Mouse (Mus musculus) brain, embryonic 14.5 days (tissue): Measurements from ENCODE around the gene Dgkh. TPM values are rescaled to one million over a fixed set of nuclear protein-coding genes. Genes with fewer than 3 reads are reported as not detected.

Experiments
- DNase-seq: peaks from one replicate; pipeline ENCODE4 v3.0.0-alpha.2; 2011; ENCODE audit warnings: low read depth
- CTCF ChIP-seq: fragments of 200-500 bp; IDR thresholded peaks from 2 replicates; pipeline ENCODE4 v1.5.1; 2012; ENCODE audit warnings: inconsistent platforms, mild to moderate bottlenecking, moderate library complexity, borderline replicate concordance; ENCODE audit not compliant: insufficient read depth, insufficient read length; ENCODE audit errors: extremely low read depth
- POLR2A ChIP-seq: fragments of 200-500 bp; IDR thresholded peaks from 2 replicates; pipeline ENCODE4 v1.6.1; 2012; ENCODE audit warnings: mild to moderate bottlenecking, inconsistent platforms, borderline replicate concordance; ENCODE audit not compliant: poor library complexity, insufficient read depth, insufficient read length, severe bottlenecking; ENCODE audit errors: extremely low read depth
- polyA plus RNA-seq: library from polyadenylated mRNA; depleted of rRNA; stranded (reverse); fragments of >200 nt; gene quantifications from 2 replicates; pipeline ENCODE4 v1.2.3, GENCODE M21; 2012

Dgkh gene
- polyA plus RNA-seq, 1 experiment: 4.9 TPM

DNA sequence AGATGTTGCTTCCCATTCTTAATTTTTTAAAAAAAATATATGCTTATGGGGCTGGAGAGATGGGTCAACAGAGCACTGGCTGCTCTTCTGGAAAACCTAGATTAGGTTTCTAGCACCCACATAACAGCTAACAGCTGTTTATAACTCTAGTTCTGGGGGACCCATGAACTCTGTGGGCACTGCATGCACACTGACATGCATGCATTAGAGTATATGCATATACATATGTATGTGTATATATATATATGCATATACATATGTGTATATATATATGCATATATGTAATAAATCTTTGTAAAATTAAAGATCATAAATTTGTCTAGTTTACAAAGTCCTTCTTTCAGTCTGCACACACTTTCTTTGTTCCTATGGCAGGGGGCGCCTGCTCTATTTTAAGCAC, 192.8 kb downstream of the Dgkh start:
- TF ChIP-seq POLR2A: no peak
- no peak for DNase-seq

DNA sequence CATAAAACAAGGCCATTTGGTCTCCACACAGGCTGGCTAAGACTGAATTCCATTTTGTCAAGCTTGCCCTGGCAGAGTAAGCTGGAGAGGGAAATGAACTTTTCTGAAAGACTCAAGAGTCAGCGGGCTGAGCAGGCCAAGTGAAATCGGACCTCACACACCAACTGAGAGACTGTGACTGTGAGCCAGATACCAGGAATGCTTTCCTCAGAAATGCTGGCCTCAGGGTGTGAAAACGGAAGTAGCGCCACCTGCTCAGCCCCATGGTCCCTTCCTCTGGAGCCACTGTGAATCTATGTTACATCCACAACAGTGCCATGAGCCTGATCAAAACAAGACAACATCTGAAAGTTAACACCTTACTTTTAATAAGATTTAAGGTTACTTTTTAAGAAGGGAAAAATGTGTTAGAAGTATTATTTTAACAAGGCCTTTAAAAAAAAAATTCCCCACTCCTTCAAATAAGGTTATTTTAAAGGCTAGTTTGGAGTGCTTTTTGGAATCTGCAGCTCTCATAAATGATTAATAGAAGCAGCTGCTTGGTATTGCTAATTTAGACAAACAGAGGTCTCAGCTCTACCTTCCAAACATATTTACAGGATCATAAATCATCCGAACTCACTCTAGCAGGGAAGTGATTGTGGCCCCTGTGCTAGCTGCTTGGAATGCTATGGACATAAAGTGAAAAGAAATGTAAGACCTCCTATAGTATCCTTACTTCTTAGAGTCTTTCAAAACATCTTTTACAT, 193.8 kb downstream of the Dgkh start:
- TF ChIP-seq POLR2A (no peak), CTCF (no peak)
- peak; percentile 44 for DNase-seq

DNA sequence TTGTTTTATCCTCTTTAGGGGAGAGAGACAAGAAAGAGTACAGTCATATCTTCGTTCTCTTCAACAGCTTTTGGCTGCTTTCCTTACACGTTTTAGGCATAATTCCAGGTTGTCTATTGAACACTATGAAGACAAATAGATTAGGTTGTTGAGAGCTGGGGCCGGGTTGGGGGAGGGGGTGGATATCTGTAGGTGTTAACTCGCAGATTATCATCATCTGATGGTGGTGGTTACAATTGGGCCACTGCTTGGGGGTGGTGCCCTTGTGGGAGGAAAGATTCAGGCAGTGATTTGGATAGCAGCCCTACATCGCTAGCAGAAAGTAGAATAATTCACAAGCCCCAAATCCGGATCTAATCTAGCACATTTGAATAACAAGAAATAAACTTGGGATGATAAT, 195.0 kb downstream of the Dgkh start:
- DNase-seq: peak; percentile 62
- TF ChIP-seq CTCF (no peak), POLR2A (no peak)

DNA sequence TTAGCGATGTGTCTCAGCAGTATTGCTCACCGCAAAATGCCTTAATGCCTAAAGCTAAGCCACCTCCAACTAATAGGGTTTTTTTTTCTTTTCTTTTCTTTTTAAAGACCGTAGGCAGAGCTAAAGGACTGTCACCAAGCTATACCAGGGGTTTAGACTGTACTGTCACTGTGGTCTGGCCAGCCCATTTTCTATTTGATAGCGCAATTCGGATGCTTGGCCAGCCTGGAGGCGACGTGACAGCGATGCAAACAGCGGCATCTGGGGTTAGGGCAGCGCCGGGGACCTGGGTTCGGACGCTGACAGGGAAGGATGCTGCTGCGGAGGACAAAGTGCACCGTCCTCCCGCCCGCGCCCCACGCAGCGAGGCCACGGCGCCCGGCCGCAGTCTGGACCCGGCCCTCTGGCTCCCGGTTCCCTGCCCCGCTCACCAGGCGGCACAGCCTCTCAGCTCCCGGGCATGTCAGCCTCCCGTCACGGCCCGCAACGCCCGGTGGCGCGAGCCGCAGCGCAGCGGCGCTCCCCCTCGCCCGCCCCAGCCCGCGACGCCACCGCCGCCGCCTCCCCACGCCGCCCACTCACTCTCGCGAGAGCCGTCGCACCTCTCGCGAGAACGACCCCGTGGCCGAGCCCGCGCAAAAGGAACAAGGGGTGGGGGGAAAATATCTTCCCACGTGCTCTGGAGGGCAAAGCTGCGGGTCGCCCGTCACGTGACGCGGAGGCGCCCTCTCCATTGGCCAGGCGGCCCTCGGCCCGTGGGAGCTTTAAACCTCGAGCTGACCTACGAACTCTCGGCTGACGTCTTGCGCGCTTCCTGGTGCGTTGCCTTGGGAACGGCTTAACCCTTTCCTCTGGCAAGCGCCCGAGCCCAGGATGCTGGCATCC, 196.1 kb downstream of the Dgkh start, which contains the start of gene Akap11:
Gene Akap11 (minus strand): TSS at position 528 of the 885 bp plus-strand sequence.
- DNase-seq: peak; percentile 99
- TF ChIP-seq CTCF: no peak
- TF ChIP-seq POLR2A: peak; percentile 99

DNA sequence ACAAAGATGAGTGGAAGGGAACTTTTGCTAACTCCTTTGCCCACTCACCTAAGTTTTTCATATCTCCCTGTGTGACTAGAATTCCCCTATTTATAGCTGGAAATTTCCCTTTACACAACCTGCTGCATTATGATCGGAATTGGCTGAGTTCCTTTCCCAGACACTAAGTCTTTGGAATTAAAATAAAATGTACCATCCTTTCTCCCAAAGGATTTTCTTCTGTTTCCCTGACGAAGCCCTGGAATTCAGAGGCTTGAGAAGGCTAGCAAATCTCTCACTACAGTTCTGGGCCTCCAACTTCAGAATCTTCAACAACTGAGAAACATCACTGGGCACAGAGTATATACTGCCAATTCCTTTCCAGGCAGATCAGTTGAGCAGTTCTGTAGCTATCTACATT, 197.2 kb downstream of the Dgkh start:
- TF ChIP-seq POLR2A: no peak
- TF ChIP-seq CTCF: no peak
- peak; percentile 35 for DNase-seq

DNA sequence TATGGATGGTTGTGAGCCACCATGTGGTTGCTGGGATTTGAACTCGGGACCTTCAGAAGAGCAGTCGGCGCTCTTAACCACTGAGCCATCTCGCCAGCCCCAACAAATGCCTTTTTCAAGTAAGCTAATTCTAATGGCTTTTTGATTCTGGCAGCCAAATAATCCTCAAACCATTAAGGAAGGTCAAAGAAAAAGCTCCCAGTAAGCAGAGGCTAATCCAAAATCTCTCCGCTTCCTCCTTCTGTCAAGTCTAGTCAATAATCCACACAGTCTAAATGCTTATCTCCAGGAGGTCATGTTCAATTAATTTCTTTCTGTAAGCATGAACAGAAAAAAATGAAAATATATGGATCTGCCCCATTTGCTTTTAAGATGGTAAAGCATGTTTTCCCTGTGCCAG, 197.9 kb downstream of the Dgkh start:
- DNase-seq: no peak
- TF ChIP-seq CTCF: no peak
- no peak for TF ChIP-seq POLR2A

DNA sequence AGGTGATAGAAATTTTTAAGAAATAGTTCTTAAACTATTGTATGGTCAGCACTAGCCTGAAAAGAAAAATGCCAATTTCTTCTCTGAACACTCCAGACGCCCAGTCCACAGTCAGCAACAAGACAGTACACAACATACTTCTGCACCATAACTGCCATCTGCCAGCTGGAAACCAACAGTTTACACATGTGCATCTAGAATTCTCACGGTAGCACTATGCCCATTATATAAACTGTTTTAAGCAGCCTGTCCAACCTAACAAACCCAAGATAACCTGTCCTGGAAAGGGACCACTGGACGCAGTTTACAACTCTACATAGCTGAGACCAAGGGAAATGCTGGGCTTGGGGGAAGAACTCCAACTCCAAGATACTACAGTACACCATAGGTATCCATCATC, 198.9 kb downstream of the Dgkh start:
- TF ChIP-seq POLR2A: no peak
- TF ChIP-seq CTCF: no peak
- no peak for DNase-seq

DNA sequence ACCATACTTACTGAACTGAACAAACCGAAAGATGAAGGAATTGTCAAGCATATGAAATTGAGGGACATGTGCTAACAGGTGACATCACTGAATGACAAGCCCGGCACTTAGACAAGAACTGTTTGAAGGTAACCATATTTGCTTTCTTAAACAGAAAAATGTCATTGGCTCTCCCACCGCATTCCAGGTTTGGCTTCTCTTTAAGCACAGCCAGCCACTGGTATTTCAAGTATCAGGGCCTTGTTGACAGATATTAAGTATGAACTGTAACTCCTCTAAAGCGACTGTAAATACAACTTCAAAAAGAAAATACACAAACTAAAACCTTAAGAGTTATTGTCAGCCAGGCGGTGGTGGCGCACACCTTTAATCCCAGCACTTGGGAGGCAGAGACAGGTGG, 200.2 kb downstream of the Dgkh start:
- TF ChIP-seq POLR2A: no peak
- TF ChIP-seq CTCF: no peak
- DNase-seq: no peak

DNA sequence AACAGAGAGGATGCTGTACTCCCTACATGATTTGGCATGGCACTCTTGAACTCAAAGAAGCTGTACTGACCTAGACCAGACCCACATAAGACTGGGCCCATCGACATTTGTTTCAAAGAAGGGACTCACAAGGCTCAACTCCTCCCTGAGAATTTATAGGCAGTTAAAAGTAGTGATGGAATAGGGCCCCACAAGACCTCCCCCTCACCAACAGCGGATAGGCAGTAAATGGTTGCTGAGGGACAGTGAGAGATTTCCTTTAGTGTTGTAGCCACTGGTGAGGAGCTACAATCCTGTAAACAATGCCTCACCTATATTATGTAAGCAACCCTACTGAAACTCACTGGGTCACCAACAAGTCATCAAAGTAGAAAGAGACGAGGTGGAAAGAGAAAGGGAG, 202.3 kb downstream of the Dgkh start:
- TF ChIP-seq POLR2A: no peak
- no peak for TF ChIP-seq CTCF
- DNase-seq: no peak

DNA sequence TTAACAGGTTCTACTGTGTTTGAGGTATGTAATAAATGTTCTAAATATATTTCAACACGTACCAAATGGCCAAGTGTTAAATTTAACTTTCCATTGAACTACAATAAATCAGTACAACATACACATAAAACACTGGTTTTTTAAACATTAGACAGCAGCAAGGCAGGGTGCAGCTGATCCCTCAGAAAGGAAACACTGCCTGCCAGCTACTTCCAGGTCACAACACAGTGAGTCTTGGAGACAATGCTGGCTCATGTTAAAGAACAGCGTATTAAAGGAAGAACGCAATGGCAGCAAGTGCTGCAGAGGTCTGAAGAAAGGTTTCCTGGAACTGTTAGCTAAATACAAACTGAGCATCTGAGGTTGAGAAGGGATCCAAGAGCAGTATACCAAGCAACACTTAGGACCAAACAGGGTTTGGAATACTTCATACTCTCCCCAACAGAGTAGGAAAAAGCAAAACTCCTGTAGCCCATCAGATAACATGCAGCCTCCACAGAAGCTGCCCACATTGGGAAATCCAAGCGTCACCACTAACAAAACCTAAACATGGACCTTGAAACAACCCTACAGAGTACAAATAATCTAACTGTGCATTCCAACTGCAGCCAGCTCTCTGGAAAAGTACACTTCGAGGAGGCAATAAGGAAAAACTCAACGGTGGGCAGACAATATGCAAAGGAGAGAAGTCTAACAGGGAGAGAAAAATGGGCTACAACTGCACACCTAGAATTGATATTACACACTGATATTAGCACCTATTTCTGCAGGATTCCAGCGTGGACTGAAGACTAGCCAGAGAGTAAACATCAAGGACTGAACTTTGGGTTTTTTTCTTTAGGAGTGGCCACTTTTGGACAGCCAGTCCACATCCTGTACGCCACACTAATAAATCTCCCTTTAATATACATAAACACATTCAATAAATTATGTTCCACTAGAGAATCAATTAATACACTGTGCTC, 203.8 kb downstream of the Dgkh start:
- no peak for DNase-seq
- TF ChIP-seq POLR2A (no peak), CTCF (no peak)

DNA sequence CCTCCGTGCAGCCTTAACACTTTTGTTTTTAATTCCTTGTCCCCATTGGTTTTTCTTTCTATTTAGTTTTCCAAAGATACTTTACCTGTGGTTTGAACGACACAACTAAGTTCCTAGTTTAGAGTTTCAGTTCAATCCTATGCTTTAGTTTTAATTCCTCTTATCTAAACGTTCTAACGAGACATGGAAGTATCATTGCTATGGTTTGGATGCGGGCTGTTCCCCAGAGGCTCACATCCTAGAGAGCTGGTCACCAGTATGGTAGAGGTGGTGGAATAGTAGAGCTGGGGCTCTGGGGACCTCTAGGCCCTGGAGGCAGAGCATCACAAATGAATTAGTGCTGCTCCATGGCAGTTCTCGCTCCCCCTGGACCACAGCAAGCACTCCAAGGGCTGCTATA, 205.7 kb downstream of the Dgkh start:
- no peak for DNase-seq
- TF ChIP-seq POLR2A (no peak), CTCF (no peak)
